Mouse (Mus musculus) erythroblast, adult 5-6 weeks (primary cell): ENCODE measurements around the gene Arhgap23. TPM values are rescaled to one million over a fixed set of nuclear protein-coding genes. Genes with fewer than 3 reads are reported as not detected.

Experiments
- ATAC-seq: replicated peaks from 2 replicates; pipeline ENCODE4 v1.8.0; 2016; ENCODE audit warnings: moderate number of reproducible peaks, mild to moderate bottlenecking, moderate TSS enrichment, inconsistent platforms; ENCODE audit not compliant: poor library complexity, low FRiP score, severe bottlenecking
- total RNA-seq, 2 experiments: library from RNA; stranded (forward) in 1 of 2; stranded (reverse) in 1 of 2; fragments of 150-400 nt in 1 of 2; fragments of 200-764, 138-1000 nt in 1 of 2; gene quantifications; 2 replicates each; pipeline versions ENCODE4 v1.2.3 to v1.2.4; 2015 to 2017; ENCODE audit warnings: low replicate concordance in 2 of 2

Gene Arhgap23
- total RNA-seq, 2 experiments from 2014 or later, result 21.9 to 25.6 TPM

GRCm38 (mm10) chr11:97491640-97492039 lies 76.3 kb downstream of the Arhgap23 start:
- no peak for ATAC-seq

- no peak for ATAC-seq
Observed at GRCm38 (mm10) chr11:97492836-97493235, 77.5 kb downstream of the Arhgap23 start.

GRCm38 (mm10) chr11:97497543-97497942 lies 82.2 kb downstream of the Arhgap23 start:
- no peak for ATAC-seq

GRCm38 (mm10) chr11:97499865-97500719 lies 84.8 kb downstream of the Arhgap23 start, which contains the start of gene 4933428G20Rik:
TSS of gene 4933428G20Rik (minus strand) at chr11:97500340.
- ATAC-seq, result no peak

- no peak for ATAC-seq
Observed at GRCm38 (mm10) chr11:97500720-97501448, 85.6 kb downstream of the Arhgap23 start.

GRCm38 (mm10) chr11:97502383-97502782 lies 87.0 kb downstream of the Arhgap23 start:
- ATAC-seq, result no peak

- no peak for ATAC-seq
Observed at GRCm38 (mm10) chr11:97502846-97503245, 87.5 kb downstream of the Arhgap23 start.

GRCm38 (mm10) chr11:97505784-97506183 lies 90.5 kb downstream of the Arhgap23 start:
- no peak for ATAC-seq

GRCm38 (mm10) chr11:97506331-97506730 lies 91.0 kb downstream of the Arhgap23 start:
- ATAC-seq, result no peak

- ATAC-seq, result no peak
Observed at GRCm38 (mm10) chr11:97508198-97508597, 92.9 kb downstream of the Arhgap23 start.

- no peak for ATAC-seq
Observed at GRCm38 (mm10) chr11:97509058-97509457, 93.7 kb downstream of the Arhgap23 start.

GRCm38 (mm10) chr11:97509715-97510485 lies 94.6 kb downstream of the Arhgap23 start:
- no peak for ATAC-seq

GRCm38 (mm10) chr11:97510966-97511660 lies 95.8 kb downstream of the Arhgap23 start:
- ATAC-seq, result peak; percentile 63; the same call in 1 of the 2 replicates

- 0 out of 2 replicates have a peak, but pooled peaks have one; percentile 27 for ATAC-seq
Observed at GRCm38 (mm10) chr11:97511661-97512369, 96.5 kb downstream of the Arhgap23 start.

GRCm38 (mm10) chr11:97512511-97512910 lies 97.2 kb downstream of the Arhgap23 start:
- no peak for ATAC-seq

- no peak for ATAC-seq
Observed at GRCm38 (mm10) chr11:97513066-97513465, 97.7 kb downstream of the Arhgap23 start.

- no peak for ATAC-seq
Observed at GRCm38 (mm10) chr11:97520541-97520940, 105.2 kb downstream of the Arhgap23 start.

- no peak for ATAC-seq
Observed at GRCm38 (mm10) chr11:97521741-97522474, 106.6 kb downstream of the Arhgap23 start.
